Mouse (Mus musculus) kidney, adult 2 months (tissue): ENCODE measurements around the gene Gm7356. TPM values are rescaled to one million over a fixed set of nuclear protein-coding genes. Genes with fewer than 3 reads are reported as not detected.

Source experiments
- polyA plus RNA-seq: library from polyadenylated mRNA; depleted of rRNA; stranded (reverse); fragments of >200 nt; gene quantifications from 2 replicates; pipeline ENCODE4 v1.2.3, GENCODE M21; 2012; rRNA removed

Gm7356 gene
- polyA plus RNA-seq, 1 experiment = not detected

Other genes with a start within 250 kb of the Gm7356 start
- gene Afdn, start 243.2 kb downstream of the Gm7356 start, polyA plus RNA-seq = 35.1 and 42.3 TPM in 2 replicates
- 4.3 and 5.1 TPM in 2 replicates for gene Tcte2, start 241.9 kb downstream of the Gm7356 start, polyA plus RNA-seq
- not detected in 2 replicates for gene Gm7168, start 55.3 kb downstream of the Gm7356 start, polyA plus RNA-seq
- gene Gm7358, start 55.8 kb upstream of the Gm7356 start, polyA plus RNA-seq = not detected in 2 replicates
- 23.3 and 24.2 TPM in 2 replicates for gene Dact2, start 200.6 kb upstream of the Gm7356 start, polyA plus RNA-seq